Mouse (Mus musculus) frontal cortex, adult 2 months (tissue): ENCODE results near the gene Limch1. TPM values are rescaled to one million over a fixed set of nuclear protein-coding genes. Genes with fewer than 3 reads are reported as not detected.
A peak's percentile ranks its signal among the peaks of the same experiment; 100 is the strongest.

Source experiments
- DNase-seq, 2 experiments: peaks; one replicate each; pipeline ENCODE4 v3.0.0; 2022; ENCODE audit warnings: low spot score in 1 of 2; ENCODE audit errors: extremely low spot score in 1 of 2
- polyA plus RNA-seq: library from polyadenylated mRNA; depleted of rRNA; stranded (reverse); fragments of >200 nt; gene quantifications from 2 replicates; pipeline ENCODE4 v1.2.3, GENCODE M21; 2012

Limch1 gene
- polyA plus RNA-seq, 1 experiment, result 83.3 TPM

DNA sequence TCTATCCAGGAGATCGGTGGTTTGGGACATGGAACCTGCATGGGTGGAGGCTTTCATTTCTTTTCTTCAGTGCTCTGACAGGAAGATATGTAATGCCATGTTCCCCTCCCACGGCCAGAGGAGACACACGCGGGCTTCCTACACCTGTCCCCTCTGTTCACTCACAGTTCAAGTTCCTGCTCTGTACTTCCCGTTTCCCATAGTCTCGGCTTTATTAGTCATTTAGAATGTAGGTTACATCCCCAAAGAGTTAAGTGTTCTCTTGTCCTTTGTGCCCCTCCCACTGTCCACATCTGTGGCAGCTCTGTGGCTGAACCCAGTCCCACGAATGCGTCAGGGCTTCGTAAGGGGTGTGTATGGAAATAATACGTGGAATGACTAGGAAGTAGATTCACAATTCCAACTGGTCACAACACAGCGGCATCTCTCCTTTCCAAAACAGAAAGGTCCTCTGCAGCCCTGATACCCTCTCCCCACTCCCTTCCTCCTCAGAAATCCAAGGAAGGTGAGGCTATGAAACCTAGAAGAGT is 126.0 kb downstream of the Limch1 start:
- DNase-seq, result no peak

DNA sequence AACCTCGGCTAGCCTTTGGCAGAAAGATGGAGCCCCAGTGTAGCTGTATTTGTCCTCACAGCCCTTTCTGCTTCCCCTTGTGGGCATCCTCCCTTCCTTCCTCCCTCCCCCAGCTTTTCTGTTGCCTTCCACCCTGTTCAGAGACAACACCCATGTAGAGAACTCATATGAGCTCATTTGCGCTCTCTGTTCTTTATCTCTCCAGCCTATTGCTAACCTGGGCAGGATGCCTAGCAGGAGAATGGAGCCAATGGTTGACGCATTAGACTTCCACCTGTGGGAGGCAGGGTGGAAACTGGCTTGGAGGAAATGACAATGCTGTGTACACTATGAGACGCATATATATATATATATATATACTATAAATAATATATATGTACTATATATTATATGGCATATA is 126.4 kb downstream of the Limch1 start:
- no peak for DNase-seq

DNA sequence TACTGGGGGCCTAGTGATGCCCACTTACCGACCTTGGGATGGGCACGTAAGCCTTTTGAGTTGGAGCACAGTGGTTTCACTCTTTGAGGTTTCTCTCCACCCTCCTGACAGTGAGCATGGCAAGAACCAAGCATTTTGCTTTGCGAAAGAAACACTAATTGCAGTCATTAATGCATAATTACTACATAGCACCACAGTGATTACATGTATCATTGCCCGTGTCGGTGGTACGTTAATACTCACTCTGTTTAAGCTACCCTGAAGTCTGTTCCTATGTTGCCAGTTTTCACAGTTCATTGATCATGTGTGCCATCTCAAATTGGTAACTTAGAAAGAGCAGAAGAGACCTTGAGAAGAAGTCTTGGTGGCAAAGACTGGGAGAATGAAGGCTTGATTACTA is 127.1 kb downstream of the Limch1 start:
- DNase-seq, result no peak

DNA sequence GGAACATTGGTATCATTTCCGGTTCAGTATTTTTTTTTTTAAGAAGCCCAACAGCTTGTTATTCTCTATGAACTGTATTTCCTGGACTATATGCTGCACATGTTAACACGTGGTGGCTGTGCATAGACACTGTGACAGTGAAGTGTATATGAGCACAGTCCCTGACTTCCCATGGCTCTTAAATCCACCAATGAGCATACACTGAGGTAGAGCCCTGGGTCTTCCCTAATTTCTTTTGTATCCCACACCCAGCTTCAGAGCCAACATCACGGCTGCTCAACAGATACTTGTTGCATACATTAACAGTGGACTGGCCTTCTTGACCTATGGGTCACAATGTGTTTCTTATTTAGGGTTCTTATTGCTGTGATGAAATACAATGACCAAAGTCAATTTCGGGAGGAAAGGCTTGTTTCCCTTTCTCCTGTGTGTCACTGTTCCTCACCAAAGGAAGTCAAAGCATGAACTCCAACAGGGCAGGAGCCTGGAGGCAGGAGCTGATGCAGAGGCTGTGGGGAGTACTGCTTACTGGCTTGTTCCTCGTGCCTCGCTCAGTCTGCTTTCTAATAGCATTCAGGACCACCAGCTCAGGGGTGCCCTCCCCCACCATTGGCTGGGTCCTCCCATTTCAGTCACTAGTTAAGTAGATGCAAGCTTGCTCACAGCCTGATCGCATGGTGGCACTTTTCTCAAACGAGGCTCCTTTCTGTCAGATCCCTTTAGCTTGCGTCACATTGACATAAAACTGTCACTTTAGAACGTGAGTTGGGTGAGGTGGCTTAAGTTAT is 130.6 kb downstream of the Limch1 start:
- DNase-seq, result no peak

DNA sequence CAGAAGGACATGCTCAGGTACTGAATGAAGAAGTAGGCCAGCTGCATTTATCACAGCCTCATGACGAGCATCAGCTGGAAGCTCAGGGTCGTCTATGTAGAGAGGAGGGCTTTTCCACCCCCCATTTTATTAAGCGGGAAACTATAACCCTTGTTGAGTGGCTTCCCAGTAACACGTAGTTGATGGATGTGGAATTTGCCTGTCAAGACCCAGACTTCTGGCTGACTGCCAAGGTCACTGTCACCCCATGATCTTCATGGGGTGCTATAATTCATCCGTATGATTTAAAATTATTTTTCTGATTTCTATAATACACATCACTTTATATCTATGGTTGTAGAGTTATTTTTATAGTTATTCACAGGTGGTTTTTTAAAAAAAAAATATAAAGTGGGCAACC is 131.4 kb downstream of the Limch1 start:
- no peak for DNase-seq

DNA sequence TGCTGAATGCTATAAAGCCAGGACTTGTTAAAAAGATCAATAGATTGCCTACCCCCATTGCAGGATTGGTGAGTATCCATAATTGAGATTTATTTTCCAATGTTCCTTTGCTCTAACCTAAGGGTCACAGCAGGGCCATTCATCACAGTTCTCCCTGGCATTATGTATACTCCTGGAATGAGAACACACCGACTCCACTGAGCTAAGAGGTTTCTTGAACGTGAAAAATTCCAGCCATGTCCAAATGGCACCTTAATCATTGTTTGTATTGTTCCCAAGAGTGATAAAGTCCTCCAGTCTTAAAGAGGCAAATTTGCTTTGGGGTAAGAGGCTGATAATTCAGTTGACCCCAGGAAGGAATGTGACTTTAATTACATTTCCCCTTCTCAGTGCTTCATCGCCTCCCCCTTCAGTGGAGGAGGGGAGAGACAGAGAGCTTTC is 136.3 kb downstream of the Limch1 start:
- DNase-seq, result no peak

GRCm38 (mm10) chr5:66882718-66883117 is 137.1 kb downstream of the Limch1 start:
- no peak for DNase-seq

GRCm38 (mm10) chr5:66884505-66884904 is 138.9 kb downstream of the Limch1 start:
- no peak for DNase-seq

- no peak for DNase-seq
These were observed 140.9 kb downstream of the Limch1 start for GRCm38 (mm10) chr5:66886410-66887120.

DNA sequence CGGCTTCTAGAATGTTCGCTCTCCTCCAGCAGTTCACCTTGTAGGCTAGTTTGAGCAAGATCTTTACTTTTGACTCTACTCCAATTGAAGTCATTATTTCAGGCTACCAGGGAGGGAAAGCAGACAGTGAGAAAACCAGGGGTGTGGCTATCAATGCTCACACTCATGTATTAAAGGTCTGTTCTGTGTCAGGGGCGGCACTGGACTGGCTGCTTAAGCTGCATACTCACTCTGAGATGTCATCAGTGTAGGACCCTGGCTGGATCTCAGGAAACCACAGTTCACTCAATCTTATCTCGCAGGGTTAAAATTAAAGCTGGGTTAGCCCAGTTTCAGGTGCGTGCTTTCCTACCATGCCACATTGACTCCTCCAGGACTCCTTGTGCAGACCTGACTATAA is 142.4 kb downstream of the Limch1 start:
- DNase-seq, result no peak

DNA sequence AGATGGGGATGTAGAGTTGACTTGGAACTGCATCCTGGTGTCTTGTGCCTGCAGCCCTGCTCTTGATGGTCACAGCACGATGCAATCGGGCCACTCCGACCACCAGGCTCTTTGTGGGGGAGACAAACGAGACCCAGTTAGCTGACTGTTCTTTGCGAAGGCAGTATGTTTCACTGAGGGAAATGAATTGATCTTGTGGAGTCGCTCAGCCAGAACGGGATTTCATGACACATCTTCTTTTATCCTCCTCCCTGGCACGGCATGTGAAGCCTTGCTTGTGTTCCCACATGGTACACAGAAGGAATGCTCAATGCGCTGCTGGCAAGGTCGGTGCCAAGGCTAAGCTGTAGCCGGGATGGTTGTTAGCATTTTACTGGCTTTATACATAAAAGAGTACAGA is 143.7 kb downstream of the Limch1 start:
- DNase-seq, result peak; percentile 38 to 73

DNA sequence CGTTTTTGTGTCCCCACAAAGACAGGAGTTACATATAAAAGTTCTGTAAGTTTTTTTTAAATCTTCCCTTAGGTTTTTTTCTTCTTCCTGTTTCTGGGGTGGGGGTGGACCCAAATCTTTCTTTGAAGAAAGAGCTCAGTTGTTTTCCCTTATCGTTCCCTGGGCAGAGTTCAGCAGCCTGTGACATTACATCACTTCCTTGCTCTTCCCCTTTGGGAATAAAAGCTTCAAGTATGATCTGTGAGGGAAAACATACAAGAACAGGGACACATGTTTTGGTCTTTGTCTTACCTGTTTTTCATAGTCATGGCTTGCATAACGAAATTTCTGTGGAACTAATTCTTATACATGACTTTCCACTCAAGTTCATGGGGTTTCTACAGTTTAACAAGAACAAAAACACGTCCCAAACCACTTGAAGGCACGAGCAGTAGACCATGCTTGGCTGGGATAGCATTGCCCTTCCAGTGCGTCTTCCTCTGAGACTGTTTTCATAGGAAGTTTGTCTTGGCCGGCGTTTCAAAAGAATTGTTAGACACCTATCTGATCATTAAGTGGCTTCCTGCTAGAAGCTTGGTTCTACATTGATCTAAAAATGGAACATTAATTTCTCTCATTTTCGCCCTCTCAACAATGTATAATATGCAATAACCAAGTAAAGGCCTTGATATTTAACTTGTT is 150.0 kb downstream of the Limch1 start:
- DNase-seq, result no peak

DNA sequence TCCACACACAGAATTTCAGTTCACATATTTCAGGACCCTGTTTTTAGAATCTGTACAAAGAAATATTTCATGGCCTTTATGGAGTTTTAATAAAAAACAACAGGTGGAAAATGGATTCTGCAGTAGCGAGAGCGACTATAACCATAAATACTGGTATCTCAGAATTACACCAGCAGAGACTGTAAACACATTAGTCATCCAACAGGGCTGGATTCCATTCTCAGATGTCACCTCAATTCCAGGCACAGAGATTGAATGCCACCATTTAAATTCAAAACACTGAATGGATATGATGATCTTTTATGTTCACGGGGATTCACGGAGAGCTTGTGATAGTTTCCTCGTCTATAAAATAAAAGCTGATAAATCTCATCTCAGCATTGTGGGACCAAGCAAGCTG is 152.0 kb downstream of the Limch1 start:
- no peak for DNase-seq

DNA sequence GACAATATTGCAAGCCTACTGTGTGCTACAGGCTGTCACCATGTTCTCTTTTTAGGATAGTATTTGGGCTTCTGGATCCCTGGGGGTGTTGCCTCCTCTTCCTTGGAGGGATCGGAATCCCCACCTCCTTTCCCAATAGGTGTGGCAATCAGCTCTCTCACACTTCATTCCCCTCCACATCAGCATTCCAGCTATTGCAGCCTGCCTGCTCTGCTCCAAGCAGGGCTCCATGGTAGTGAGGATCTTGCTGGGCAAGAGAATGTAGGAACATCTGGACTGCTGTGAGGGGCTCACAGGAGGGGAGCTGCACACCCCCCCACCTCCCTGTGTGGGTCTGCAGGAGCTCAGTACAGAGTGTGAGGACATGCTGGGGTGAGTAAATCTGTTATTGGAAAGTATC is 152.6 kb downstream of the Limch1 start:
- DNase-seq, result no peak

GRCm38 (mm10) chr5:66898811-66899430 is 153.3 kb downstream of the Limch1 start:
- DNase-seq, result peak; percentile 24 to 65

DNA sequence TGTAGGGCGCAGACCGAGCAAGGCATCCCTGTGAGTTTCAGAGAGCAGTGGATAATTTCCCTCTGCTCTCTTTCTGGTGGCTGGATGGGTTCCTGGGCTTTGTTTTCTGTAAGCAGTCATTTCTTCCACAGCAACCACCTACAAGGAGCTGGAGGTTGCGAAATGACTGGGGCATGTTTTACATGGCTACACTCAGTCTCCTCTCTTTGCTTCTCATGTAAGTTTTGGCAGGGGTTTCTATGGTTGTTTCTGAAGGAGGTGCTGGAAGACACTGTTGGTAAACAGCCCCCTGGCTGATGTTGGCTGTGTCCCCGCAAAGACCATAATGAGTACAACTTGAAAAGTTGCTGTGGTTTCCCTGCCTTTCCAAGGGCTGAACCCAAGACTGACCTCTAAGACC is 155.5 kb downstream of the Limch1 start:
- no peak for DNase-seq

- no peak for DNase-seq
These were observed 159.2 kb downstream of the Limch1 start for GRCm38 (mm10) chr5:66904835-66905234.

- no peak for DNase-seq
These were observed 163.3 kb downstream of the Limch1 start for GRCm38 (mm10) chr5:66908883-66909282.

- no peak for DNase-seq
These were observed 164.3 kb downstream of the Limch1 start for GRCm38 (mm10) chr5:66909962-66910361.

DNA sequence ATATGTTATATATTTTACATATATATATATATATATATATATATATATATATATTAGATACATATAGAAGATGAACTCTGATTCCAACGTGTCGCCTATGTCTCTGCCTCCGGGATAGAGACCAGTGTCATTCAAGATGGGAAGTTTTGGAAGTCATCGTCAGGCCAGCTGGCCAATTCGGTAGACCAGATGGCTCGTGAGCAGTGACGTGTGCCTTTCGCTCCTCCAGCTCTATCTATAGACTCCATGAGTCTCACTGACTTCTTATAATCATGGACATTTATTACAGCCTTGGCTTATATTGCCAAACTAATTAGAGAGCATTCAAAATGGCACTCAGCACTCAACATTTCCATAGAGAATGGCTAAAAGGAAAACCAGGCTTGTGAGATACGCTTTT is 165.0 kb downstream of the Limch1 start:
- no peak for DNase-seq

GRCm38 (mm10) chr5:66911068-66911467 is 165.4 kb downstream of the Limch1 start:
- no peak for DNase-seq
